Mouse (Mus musculus): ENCODE measurements at regions not wholly inside any gene's neighbourhood (a gene's known extent, or its start where the extent isn't known, plus 50 kb on each side); places are given as distances from the start of the nearest gene placed in this dataset.

GRCm38 (mm10) chr16:76600131-76600530 is 226.5 kb upstream of the Nrip1 start:
- H3K27ac ChIP-seq (replicated peaks), result no peak overlapping the region
- H3K27me3 ChIP-seq (replicated peaks; ENCODE audit: low read depth, poor library complexity, severe bottlenecking), result no peaks in the 10 kb centered on the region
- H3K4me3 ChIP-seq, result no peak overlapping the region
- no peaks in the 10 kb centered on the region for H3K9me3 ChIP-seq
- DNase-seq (ENCODE audit: low spot score), result no peak
- peaks cover 9% of the 10 kb centered on the region; the same call in 1 of the 2 replicates for H3K4me1 ChIP-seq
- H3K36me3 ChIP-seq (replicated peaks), result no peaks in the 10 kb centered on the region
- 77% methylated on average over 10 of the region's 10 CpGs for WGBS

- Histone ChIP-seq H3K9me3 (no peaks in the 10 kb centered on the region), H3K4me1 (peaks cover 2% of the 10 kb centered on the region; the same call in 1 of the 2 replicates), H3K27me3 (replicated peaks; ENCODE audit: low read depth, poor library complexity, severe bottlenecking) (no peaks in the 10 kb centered on the region), H3K4me3 (no peak overlapping the region), H3K27ac (replicated peaks) (no peak overlapping the region), H3K36me3 (replicated peaks) (no peaks in the 10 kb centered on the region)
- DNase-seq (ENCODE audit: low spot score), result no peak
- WGBS, result 88% methylated on average over 4 of the region's 4 CpGs
Observed at GRCm38 (mm10) chr16:76591956-76592768, 218.5 kb upstream of the Nrip1 start.

GRCm38 (mm10) chr16:76589791-76590190 is 216.2 kb upstream of the Nrip1 start:
- Histone ChIP-seq H3K27ac (replicated peaks) (no peak overlapping the region), H3K9me3 (no peaks in the 10 kb centered on the region), H3K4me3 (no peak overlapping the region), H3K4me1 (no peaks in the 10 kb centered on the region), H3K27me3 (replicated peaks; ENCODE audit: low read depth, poor library complexity, severe bottlenecking) (no peaks in the 10 kb centered on the region), H3K36me3 (replicated peaks) (no peaks in the 10 kb centered on the region)
- 76% methylated on average over 2 of the region's 2 CpGs for WGBS
- no peak for DNase-seq (ENCODE audit: low spot score)

- no peak overlapping the region for H3K27ac ChIP-seq (replicated peaks)
- H3K4me3 ChIP-seq, result no peak overlapping the region
- no peaks in the 10 kb centered on the region for H3K27me3 ChIP-seq (replicated peaks; ENCODE audit: low read depth, poor library complexity, severe bottlenecking)
- no peaks in the 10 kb centered on the region for H3K36me3 ChIP-seq (replicated peaks)
- no peaks in the 10 kb centered on the region for H3K9me3 ChIP-seq
- DNase-seq (ENCODE audit: low spot score), result no peak
- WGBS, result 77% methylated on average over 2 of the region's 2 CpGs
- H3K4me1 ChIP-seq, result 0 out of 2 replicates have a peak, but pooled peaks cover 3% of the 10 kb centered on the region
Observed at GRCm38 (mm10) chr16:76577206-76577605, 203.6 kb upstream of the Nrip1 start.

DNA sequence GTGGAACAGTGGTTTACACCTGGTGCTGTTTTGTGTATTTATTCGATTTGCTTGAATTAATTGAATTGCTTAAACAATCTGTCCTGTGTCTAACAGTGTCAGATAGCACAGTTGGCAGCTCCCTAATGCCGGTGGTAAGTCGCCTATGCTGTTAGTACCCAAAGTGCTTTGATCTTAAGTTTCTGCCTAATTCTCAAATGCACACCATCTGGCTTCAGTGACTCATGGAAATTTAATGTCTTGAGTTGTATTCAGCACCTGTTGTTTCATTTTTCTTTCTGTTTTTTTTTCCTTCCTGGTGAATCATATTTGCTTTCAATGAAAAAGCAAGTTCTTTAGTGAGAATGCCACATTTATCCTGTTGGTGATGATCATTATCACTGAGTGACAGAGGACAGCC is 201.7 kb upstream of the Nrip1 start:
- no peak for DNase-seq (ENCODE audit: low spot score)
- Histone ChIP-seq H3K4me3 (no peak overlapping the region), H3K27ac (replicated peaks) (no peak overlapping the region), H3K27me3 (replicated peaks; ENCODE audit: low read depth, poor library complexity, severe bottlenecking) (no peaks in the 10 kb centered on the region), H3K4me1 (0 out of 2 replicates have a peak, but pooled peaks cover 3% of the 10 kb centered on the region), H3K36me3 (replicated peaks) (no peaks in the 10 kb centered on the region), H3K9me3 (no peaks in the 10 kb centered on the region)
- WGBS, result 63% methylated on average over 3 of the region's 3 CpGs

DNA sequence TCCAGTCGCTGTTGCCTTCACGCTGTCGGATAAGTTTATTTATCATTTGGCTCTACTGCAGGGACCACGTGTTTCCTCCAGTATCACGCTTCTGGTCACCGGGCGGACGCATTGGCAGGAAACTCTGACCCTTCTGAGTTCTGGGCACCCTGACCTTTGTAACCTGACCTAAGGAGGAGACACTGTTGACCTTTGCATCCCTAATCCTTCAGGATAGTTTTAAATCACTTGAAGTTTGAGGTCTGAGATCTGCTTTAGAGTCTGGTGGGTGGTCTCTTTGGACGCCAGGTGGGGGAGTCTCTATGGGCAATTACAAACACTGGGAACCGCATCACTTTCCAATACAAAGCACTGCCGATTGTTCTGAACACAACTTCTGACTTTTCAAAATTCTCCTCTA is 192.6 kb upstream of the Nrip1 start:
- H3K4me3 ChIP-seq, result no peak overlapping the region
- no peaks in the 10 kb centered on the region for H3K36me3 ChIP-seq (replicated peaks)
- DNase-seq (ENCODE audit: low spot score), result peak; percentile 37
- H3K27ac ChIP-seq (replicated peaks), result no peak overlapping the region
- H3K4me1 ChIP-seq, result peaks cover 16% of the 10 kb centered on the region
- H3K9me3 ChIP-seq, result no peaks in the 10 kb centered on the region
- WGBS, result 8% methylated on average over 11 of the region's 11 CpGs
- no peaks in the 10 kb centered on the region for H3K27me3 ChIP-seq (replicated peaks; ENCODE audit: low read depth, poor library complexity, severe bottlenecking)

GRCm38 (mm10) chr16:76554846-76555245 is 181.2 kb upstream of the Nrip1 start:
- Histone ChIP-seq H3K9me3 (no peaks in the 10 kb centered on the region), H3K27me3 (replicated peaks; ENCODE audit: low read depth, poor library complexity, severe bottlenecking) (no peaks in the 10 kb centered on the region), H3K4me1 (no peaks in the 10 kb centered on the region), H3K36me3 (replicated peaks) (no peaks in the 10 kb centered on the region), H3K27ac (replicated peaks) (no peak overlapping the region), H3K4me3 (no peak overlapping the region)
- no peak for DNase-seq (ENCODE audit: low spot score)
- 88% methylated on average over 4 of the region's 4 CpGs for WGBS

DNA sequence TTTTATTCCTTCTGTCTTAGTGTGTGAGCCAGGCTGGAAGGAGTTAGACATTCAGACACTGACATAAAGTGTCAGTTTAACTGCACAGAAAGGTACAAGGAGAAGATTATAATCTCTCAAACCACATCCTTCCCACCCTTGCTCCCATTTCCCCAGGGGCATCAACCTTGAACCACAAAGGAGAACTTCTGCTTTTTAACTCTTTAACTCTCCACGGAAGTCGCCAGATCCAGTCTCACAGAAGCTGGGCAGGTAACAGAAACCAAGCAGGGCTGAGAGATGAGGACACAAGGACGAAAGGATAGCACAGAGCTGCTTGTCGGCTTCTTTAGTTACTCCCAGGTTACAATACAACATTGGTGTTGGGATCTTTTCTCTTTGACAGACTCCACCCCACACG is 176.0 kb upstream of the Nrip1 start:
- WGBS, result 88% methylated on average over 5 of the region's 5 CpGs
- Histone ChIP-seq H3K4me3 (no peak overlapping the region), H3K27me3 (replicated peaks; ENCODE audit: low read depth, poor library complexity, severe bottlenecking) (no peaks in the 10 kb centered on the region), H3K27ac (replicated peaks) (no peak overlapping the region), H3K4me1 (no peaks in the 10 kb centered on the region), H3K36me3 (replicated peaks) (no peaks in the 10 kb centered on the region), H3K9me3 (no peaks in the 10 kb centered on the region)
- DNase-seq (ENCODE audit: low spot score), result no peak

DNA sequence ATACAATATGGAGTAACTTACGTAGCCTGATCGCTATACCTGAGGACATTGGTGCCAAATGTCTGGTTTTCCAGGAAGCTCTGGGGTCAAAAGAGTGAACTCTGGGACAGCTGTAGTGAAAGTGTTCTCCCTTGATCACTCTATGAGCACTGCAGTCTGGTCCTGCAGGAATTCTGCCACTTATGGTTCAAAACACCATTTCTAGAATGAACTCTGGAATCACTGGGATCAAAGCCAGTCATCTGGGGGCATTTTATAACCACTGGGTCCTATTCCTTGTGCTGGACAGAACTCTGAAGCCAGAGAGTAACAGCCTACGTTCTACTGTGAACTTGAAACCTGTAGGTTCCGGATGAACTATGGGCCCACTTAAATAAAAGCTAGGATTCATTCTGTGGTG is 173.5 kb upstream of the Nrip1 start:
- H3K27me3 ChIP-seq (replicated peaks; ENCODE audit: low read depth, poor library complexity, severe bottlenecking), result no peaks in the 10 kb centered on the region
- no peak overlapping the region for H3K4me3 ChIP-seq
- H3K27ac ChIP-seq (replicated peaks), result no peak overlapping the region
- H3K9me3 ChIP-seq, result no peaks in the 10 kb centered on the region
- H3K36me3 ChIP-seq (replicated peaks), result no peaks in the 10 kb centered on the region
- DNase-seq (ENCODE audit: low spot score), result no peak
- H3K4me1 ChIP-seq, result no peaks in the 10 kb centered on the region
- WGBS, result 83% methylated on average over 4 of the region's 4 CpGs

GRCm38 (mm10) chr16:76546632-76547031 is 173.0 kb upstream of the Nrip1 start:
- Histone ChIP-seq H3K27me3 (replicated peaks; ENCODE audit: low read depth, poor library complexity, severe bottlenecking) (no peaks in the 10 kb centered on the region), H3K27ac (replicated peaks) (no peak overlapping the region), H3K36me3 (replicated peaks) (no peaks in the 10 kb centered on the region), H3K9me3 (no peaks in the 10 kb centered on the region), H3K4me1 (no peaks in the 10 kb centered on the region; the same call in 1 of the 2 replicates), H3K4me3 (no peak overlapping the region)
- 93% methylated on average over 2 of the region's 2 CpGs for WGBS
- no peak for DNase-seq (ENCODE audit: low spot score)

DNA sequence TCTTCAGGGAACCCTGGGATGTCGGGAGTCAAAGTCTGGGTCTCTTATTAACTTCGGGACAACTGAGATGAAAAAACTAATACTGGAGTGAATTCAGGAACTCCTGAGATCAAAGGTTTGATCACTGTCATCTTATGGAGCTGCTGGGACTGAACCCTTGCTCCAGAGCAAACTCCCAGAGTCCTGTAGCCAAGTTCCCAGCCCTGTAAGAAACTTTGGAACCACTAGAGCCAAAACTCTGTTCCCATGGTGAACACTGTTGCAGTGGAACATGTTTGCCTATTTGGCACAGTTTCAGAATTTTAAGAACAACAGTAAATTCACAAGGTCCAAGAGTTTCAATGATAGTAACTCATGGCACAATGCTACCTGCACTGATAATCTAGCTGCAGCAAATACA is 172.3 kb upstream of the Nrip1 start:
- Histone ChIP-seq H3K36me3 (replicated peaks) (no peaks in the 10 kb centered on the region), H3K27ac (replicated peaks) (no peak overlapping the region), H3K27me3 (replicated peaks; ENCODE audit: low read depth, poor library complexity, severe bottlenecking) (no peaks in the 10 kb centered on the region), H3K9me3 (no peaks in the 10 kb centered on the region), H3K4me3 (no peak overlapping the region), H3K4me1 (peaks cover 3% of the 10 kb centered on the region)
- WGBS, result 86% methylated on average over 2 of the region's 2 CpGs
- no peak for DNase-seq (ENCODE audit: low spot score)

DNA sequence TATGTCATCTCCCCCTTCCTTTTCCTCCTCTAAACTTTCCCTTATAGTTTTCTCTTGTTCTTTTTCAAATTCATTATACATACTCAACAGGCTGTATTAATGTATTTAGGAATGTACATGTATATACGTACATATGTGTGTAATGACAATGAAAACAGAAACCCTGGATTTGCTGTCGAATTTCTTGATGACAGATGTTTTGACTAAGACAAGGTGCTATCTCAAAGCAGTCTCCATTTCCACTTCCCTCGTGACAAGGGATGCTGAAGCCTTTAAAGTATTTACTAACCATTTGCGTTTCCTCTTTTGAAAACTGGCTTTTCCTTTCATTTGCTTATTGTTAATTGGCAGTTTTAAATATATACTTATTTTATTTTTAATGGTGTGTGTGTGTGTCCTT is 171.3 kb upstream of the Nrip1 start:
- H3K27ac ChIP-seq (replicated peaks), result no peak overlapping the region
- H3K27me3 ChIP-seq (replicated peaks; ENCODE audit: low read depth, poor library complexity, severe bottlenecking), result no peaks in the 10 kb centered on the region
- WGBS, result 85% methylated on average over 4 of the region's 4 CpGs
- no peak for DNase-seq (ENCODE audit: low spot score)
- H3K9me3 ChIP-seq, result no peaks in the 10 kb centered on the region
- H3K36me3 ChIP-seq (replicated peaks), result no peaks in the 10 kb centered on the region
- H3K4me3 ChIP-seq, result no peak overlapping the region
- peaks cover 13% of the 10 kb centered on the region for H3K4me1 ChIP-seq

- Histone ChIP-seq H3K27me3 (replicated peaks; ENCODE audit: low read depth, poor library complexity, severe bottlenecking) (no peaks in the 10 kb centered on the region), H3K27ac (replicated peaks) (no peak overlapping the region), H3K4me1 (peaks cover 29% of the 10 kb centered on the region), H3K4me3 (no peak overlapping the region), H3K36me3 (replicated peaks) (no peaks in the 10 kb centered on the region), H3K9me3 (no peaks in the 10 kb centered on the region)
- WGBS, result 41% methylated on average over 5 of the region's 5 CpGs
- no peak for DNase-seq (ENCODE audit: low spot score)
Observed at GRCm38 (mm10) chr16:76540964-76541363, 167.3 kb upstream of the Nrip1 start.
